Mouse (Mus musculus) large intestine, adult 2 months (tissue): ENCODE measurements around the gene Akt3. TPM values are rescaled to one million over a fixed set of nuclear protein-coding genes. Genes with fewer than 3 reads are reported as not detected.

Source experiments
- DNase-seq: peaks from one replicate; pipeline ENCODE4 v3.0.0-alpha.2; 2012; ENCODE audit warnings: low read depth, low spot score
- WGBS: fragments of 180-500 bp; shearing (Covaris S2); methylation state at CpG from one replicate; pipeline ENCODE4 v1.1.7; 2018; 5-methylcytosine and 5-hydroxymethylcytosine counted together
- polyA plus RNA-seq: library from polyadenylated mRNA; depleted of rRNA; stranded (reverse); fragments of >200 nt; gene quantifications from 2 replicates; pipeline ENCODE4 v1.2.3, GENCODE M21; 2012; rRNA removed

Gene Akt3
- 2.1 and 2.3 TPM in 2 replicates for polyA plus RNA-seq

- WGBS, result 4% methylated on average over 14 of the region's 32 CpGs
- DNase-seq, result no peak
Observed at GRCm38 (mm10) chr1:177258034-177258342, at the start of gene Akt3. Akt3 (minus strand) TSS chr1:177258203.

DNA sequence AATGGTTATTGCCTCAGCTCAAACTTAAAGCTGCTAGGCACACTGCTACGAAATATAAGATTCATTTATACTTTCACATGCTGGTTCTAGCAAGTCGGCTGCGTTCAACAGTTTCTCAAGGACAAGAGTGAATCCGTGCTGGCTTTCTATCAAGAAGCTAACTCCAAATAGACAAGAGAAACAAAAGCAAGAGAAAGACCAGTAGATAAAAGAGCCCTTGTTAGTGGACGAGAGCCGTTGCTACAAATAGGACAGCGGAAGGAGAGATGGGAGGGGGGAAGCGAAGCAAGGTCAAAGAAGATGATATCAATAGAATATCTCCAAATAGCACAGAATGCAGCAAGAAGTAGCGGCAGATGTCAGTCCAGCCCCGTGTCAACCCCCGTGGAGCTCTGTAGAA, 49.5 kb upstream of the Akt3 start:
- WGBS, result 82% methylated on average over 11 of the region's 11 CpGs
- DNase-seq, result no peak

GRCm38 (mm10) chr1:177298231-177298630, 40.2 kb upstream of the Akt3 start:
- 82% methylated on average over 1 of the region's 1 CpGs for WGBS
- no peak for DNase-seq

GRCm38 (mm10) chr1:177286764-177287163, 28.8 kb upstream of the Akt3 start:
- DNase-seq, result no peak
- WGBS, result 46% methylated on average over 3 of the region's 3 CpGs

GRCm38 (mm10) chr1:177281925-177282324, 23.9 kb upstream of the Akt3 start:
- DNase-seq, result no peak

GRCm38 (mm10) chr1:177277361-177277760, 19.4 kb upstream of the Akt3 start:
- DNase-seq, result no peak
- 85% methylated on average over 5 of the region's 5 CpGs for WGBS

DNA sequence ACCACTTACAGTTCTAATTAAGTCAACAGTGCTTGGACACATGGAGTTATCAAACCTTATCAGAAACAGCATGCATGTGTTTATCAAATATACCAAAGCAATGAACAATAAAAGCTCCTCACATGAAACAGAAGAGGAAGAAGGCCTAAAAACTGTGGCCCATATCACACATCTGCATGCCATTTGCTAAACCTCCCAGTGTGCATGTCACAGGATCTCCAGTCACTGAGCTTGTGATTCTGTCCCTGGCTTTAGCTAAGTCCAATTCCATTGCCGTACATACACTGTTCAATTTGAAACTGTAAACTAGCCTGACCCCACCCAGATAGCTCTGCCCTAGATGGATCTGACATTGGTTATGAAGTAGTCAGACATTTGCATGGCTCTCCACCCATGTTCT, 9.6 kb upstream of the Akt3 start:
- no peak for DNase-seq
- 48% methylated on average over 1 of the region's 1 CpGs for WGBS

DNA sequence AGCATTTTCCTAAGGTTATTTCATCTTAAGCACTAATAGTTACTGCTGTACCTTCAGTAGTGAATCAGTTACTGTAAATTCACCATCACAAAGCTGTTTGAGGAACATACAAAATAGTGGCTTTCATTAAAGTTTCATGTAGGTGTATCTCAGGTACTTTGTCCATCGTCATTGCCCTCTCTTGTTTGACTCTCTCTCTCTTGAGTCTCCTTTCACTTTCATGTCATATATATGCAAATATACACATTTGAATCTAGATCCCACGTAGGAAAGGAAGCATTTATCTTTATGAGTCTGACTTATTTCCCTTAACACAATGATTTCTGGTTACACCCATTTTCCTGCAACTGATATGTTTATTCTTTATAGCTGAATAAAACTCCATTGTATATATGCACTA, 4.9 kb upstream of the Akt3 start:
- DNase-seq, result no peak
- WGBS, result 40% methylated on average over 2 of the region's 2 CpGs

GRCm38 (mm10) chr1:177260796-177261195, 2.8 kb upstream of the Akt3 start:
- no peak for DNase-seq
- 43% methylated on average over 4 of the region's 4 CpGs for WGBS

DNA sequence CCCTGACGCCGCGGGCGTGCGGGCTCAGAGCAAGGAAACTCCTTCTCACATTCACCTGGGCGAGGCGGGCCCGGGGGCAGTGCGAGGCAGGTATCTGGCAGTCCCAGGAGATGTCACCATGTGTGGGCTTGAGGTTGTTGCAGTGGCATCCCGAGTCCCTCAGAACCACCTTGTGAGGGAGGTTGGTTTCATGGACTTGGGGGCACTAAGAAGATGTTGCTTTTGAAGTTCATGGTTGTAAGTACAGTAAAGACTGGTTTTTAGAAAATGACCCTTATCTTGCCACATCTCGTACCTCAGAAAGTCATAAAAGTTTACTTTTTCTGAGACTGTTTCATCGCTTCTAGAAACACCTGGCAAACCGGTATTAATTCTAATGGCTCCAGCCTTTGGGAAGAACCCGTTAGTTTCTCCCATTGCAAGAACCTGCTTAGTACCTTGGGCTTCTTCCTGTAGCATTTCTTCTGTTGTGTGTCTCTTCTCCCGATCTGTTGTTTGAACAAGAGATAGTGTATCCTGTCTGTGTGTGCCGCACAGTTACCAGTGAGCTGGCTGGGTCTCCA, 1.1 kb upstream of the Akt3 start:
- WGBS, result 19% methylated on average over 16 of the region's 16 CpGs
- DNase-seq, result no peak

DNA sequence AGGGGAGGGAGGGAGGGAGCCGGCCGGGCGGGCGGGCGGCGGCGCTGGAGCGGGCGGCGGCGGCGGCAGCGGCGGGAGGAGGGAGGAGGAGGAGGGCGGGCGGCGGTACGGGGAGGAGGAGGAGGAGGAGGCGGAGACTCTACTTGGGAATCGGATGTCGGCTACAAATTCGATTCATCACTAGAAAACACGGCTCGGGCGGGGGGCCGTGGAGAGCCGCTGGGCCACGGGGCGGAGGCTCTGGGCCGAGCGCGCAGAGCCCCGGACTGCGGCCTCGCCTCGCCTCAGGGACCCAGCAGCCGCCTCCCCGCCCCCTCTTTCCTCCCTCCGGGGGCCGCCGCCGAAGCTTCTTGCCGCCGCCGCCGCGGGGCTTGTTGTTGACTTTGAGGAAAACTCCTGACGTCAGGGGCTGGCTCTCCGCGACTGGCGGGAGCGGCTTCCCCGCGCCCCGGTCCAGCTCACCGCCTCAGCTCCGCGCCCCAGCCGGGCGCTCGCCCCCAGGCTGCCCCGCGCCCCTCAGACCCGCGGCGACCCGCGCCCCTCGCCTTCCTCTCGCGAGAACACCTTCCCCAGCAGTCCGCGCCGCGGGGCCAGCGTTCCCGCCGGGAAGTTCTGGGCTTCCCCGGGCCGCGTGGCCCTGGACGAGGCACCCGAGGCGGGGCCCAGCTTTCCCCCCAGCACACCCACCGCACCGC, 487 bp upstream of the Akt3 start:
- no peak for DNase-seq
- under 1% methylated on average over 72 of the region's 86 CpGs for WGBS

GRCm38 (mm10) chr1:177257178-177258033, 597 bp downstream of the Akt3 start:
- no peak for DNase-seq

GRCm38 (mm10) chr1:177248638-177249037, 9.4 kb downstream of the Akt3 start:
- WGBS, result 56% methylated on average over 4 of the region's 4 CpGs
- DNase-seq, result no peak

More at GRCm38 (mm10) chr1:177257178-177258033, 597 bp downstream of the Akt3 start:
- WGBS, result 2% methylated on average over 84 of the region's 86 CpGs

DNA sequence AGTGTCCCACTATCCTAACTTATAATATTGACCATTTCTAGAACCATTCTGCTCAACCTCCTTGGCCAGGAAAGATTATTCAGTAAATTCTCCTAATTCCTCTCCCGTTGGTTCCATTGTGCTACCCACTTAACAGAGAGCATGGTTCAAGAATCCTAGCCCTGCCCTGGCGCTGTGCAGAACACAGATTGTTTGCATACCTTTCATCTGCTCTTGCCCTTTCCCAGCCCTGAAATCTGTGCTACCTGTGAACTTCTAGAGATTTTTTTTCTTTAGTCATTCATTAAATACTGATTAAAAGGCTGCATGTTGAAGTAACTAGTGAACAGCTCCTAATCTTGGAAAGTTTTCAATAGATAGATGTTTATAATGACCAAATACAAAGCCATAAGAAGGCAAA, 19.6 kb downstream of the Akt3 start:
- DNase-seq, result no peak
- 45% methylated on average over 2 of the region's 2 CpGs for WGBS

GRCm38 (mm10) chr1:177236695-177237094, 21.3 kb downstream of the Akt3 start:
- DNase-seq, result no peak
- 59% methylated on average over 2 of the region's 2 CpGs for WGBS

DNA sequence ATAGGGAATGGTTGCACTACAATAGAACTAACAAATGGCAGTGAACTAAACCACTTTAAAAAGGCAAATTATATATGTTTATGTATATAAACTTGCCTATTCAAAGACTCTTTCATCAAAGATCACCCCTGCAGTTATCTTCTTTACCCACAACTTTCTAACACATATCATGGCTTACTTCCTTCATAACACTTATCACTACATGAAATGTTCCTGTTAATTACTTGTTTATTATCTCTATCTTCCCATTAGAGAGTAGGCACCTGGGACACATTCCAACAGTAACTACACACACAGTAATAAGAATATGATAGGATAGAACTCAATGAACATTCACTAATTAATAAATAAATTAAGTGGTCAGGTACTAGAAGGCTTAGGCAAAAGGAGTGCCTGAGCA, 21.8 kb downstream of the Akt3 start:
- no peak for DNase-seq

- no peak for DNase-seq
- WGBS, result 84% methylated on average over 5 of the region's 5 CpGs
Observed at GRCm38 (mm10) chr1:177234462-177234861, 23.5 kb downstream of the Akt3 start.

DNA sequence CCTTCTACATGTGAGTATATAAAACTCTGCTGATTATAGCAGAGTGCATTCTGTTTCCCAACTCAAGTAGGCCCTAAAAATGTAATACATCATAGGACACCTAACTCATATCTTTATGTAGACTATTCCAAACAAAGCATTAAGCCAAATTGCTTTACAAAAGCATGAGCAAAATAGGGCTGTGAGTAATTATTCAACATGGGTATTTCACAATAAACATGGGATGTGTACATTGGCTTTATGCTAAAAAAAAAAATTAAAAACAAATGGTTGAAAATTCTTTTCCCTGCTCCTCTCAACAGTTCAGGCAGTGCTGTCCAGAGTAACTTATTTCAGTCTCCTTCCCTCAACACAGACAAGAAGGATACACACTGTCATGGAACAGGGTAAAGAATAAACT, 26.9 kb downstream of the Akt3 start:
- DNase-seq, result no peak

GRCm38 (mm10) chr1:177198978-177199377, 59.0 kb downstream of the Akt3 start:
- no peak for DNase-seq
- WGBS, result 39% methylated on average over 1 of the region's 1 CpGs

DNA sequence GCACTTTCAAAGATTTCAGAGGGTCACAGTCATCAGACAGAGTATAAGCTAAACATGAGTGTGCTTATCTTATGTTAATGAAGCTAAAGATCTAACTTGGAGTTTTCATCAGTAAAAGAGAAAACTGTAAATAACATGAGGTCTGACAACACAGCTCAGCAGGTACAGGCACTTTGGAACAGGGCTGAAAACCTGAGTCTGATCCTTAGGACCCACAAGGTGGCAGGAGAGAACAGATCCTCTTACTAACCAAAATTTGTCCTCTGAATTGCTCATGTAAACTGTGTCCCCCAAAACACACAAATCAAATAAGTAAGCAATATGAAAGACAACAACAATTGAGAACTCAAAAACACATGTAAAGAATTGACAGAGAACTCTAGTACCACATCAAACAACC, 62.8 kb downstream of the Akt3 start:
- DNase-seq, result no peak

DNA sequence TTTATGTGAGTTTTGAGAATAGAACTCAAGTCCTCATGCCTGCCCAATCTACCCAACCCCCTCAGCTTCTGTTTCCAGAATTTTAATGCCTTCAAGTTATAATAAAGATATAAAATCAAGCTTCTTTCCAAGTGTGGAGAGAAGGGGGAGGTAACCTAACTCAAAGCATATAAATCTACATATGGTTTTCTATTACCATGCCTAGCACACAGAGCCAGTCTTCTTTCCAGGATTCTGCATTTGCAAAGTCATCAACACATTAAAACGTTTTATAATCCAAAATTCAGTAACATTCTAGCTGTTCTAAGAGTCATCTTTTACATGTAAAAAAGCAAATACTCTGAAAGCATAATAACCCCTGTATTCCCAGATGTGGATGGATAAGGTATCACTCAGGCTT, 63.7 kb downstream of the Akt3 start:
- 27% methylated on average over 1 of the region's 1 CpGs for WGBS
- DNase-seq, result no peak
